Mouse (Mus musculus): Measurements from ENCODE around the gene Gmeb1.

DNA sequence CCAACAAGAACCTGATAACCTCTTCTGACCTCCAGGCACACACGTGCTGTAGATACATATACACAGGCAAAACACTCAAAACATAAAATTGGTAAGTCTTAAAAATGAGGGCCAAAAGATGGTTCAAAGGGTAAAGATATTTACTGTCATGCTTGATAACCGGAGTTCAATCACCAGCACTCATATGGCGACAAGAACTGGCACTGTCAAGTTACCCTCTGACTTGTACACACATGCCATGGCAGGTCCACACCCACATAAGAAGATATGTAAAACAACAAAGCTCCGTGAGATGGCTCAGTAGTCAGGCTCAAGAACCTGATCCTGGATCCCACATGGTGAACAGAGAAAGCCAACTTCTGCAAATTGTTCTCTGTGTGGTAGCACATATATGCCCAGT lies 54.1 kb downstream of the Gmeb1 start:
- TF ChIP-seq EP300 (IDR thresholded peaks at IDR 0.05; ENCODE audit: low read depth) (no peak), CTCF (IDR thresholded peaks at IDR 0.05; ENCODE audit: low read depth) (no peak)
